Mouse (Mus musculus) brown adipose tissue, adult 24 weeks (tissue): ENCODE data around the gene Ankrd44. TPM values are rescaled to one million over a fixed set of nuclear protein-coding genes. Genes with fewer than 3 reads are reported as not detected.

ENCODE experiments used
- H3K27ac ChIP-seq: fragments of 200-500 bp; replicated peaks from 2 replicates; pipeline ENCODE4 v1.5.1; 2012; ENCODE audit warnings: low read depth, mild to moderate bottlenecking, low read length
- H3K4me1 ChIP-seq: fragments of 200-500 bp; 2 replicates; pipeline ENCODE4 v1.6.1; 2012; ENCODE audit warnings: low read length, mixed read lengths; ENCODE audit not compliant: control insufficient read depth, insufficient read depth, insufficient read length
- H3K4me3 ChIP-seq: fragments of 200-500 bp; 2 replicates; pipeline ENCODE4 v1.5.1; 2012; ENCODE audit warnings: low read depth, mild to moderate bottlenecking, low read length, moderate library complexity; ENCODE audit not compliant: insufficient read depth
- polyA plus RNA-seq: library from polyadenylated mRNA; stranded (reverse); fragments of >200 nt; gene quantifications from 2 replicates; pipeline ENCODE4 v1.2.4, GENCODE M21; 2012; ENCODE audit not compliant: missing spikeins, insufficient read depth, insufficient read length

Gene Ankrd44
- polyA plus RNA-seq, 1 experiment: 8.4 TPM

DNA sequence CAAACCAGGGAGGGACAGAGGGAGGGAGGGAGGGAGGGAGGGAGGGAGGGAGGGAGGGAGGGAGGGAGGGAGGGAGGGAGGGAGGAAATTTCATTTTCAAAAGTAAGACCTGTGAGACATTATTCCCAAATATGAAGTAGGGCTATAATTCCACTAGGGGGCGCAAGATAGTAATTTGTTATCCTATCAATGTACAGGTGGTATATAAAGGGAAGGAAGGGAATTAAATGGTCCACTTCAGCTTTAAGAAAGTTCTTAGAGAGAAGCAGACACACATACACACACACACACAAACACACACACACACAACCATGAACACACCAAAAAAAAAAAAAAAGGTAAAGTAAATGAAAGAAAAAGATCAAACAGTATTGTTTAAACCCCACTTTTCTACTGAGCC lies 93.4 kb downstream of the Ankrd44 start:
- H3K4me1 ChIP-seq: peaks cover 7% of the 10 kb centered on the region
- H3K4me3 ChIP-seq: no peak overlapping the region
- H3K27ac ChIP-seq: no peak overlapping the region

DNA sequence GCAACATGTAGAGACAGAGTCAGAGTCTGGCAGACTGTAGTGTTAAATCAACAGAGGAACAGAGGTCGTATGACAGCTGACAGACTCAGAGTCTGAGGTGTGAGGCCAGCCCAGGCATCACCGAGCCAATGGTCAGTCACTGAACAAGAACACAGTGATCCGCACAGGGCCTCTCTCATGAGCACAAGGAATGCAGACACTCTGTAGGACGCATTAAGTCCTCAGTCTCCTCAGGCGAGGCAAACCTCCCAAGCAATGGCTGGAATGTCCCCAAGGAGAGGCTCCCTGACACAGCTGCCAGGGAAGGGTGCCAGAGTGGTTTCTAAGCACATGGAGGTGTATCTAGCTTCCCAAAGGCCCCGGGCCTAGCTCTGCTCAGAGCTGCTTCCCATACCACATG lies 96.0 kb downstream of the Ankrd44 start:
- peaks cover 25% of the 10 kb centered on the region for H3K4me1 ChIP-seq
- H3K27ac ChIP-seq: no peak overlapping the region
- H3K4me3 ChIP-seq: no peak overlapping the region

DNA sequence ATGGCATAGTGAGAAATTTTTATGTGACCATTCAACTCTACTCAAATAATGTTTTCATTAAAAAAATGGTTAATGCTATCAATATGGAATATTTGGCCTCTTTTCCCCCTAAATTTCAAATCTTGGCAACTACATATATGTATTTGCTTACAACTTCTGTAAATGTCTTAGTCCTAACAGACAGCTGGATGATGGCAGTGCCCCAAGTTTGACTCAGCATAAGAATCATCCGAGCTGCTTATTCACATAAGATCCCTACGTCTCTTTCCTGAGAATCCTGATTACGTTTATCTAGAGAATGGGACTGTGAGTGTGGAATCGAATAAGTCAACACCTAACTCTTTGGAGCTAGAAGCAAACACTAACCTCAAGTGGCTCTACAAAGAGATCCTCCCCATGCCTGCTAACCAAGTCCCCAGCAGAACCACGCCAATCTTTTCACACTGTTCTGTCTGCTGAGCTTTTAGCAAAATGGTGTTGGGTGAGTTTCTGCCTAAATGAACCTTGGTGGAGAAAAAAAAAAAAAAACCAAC lies 96.4 kb downstream of the Ankrd44 start:
- Histone ChIP-seq H3K27ac (no peak overlapping the region), H3K4me1 (peaks cover 25% of the 10 kb centered on the region), H3K4me3 (no peak overlapping the region)

DNA sequence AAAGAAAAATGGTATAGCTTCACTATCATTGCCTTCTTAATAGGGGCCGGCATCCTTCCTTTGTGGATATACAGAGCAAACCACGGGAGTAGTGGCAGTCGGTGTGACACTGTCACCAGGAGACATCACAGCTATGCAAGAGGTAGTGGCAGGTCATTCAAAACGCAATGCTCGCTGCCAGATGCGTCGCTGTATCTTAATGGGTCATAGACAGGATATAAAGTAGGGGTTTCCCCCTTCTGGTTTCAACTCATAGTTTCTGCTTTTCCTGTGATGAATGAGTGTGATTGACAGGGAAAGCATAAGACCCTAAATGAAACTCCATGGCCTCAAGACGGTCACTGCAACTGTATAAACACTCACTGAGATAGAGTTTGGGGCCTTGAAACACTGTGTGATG lies 98.4 kb downstream of the Ankrd44 start:
- H3K4me1 ChIP-seq: peaks cover 25% of the 10 kb centered on the region
- no peak overlapping the region for H3K27ac ChIP-seq
- no peak overlapping the region for H3K4me3 ChIP-seq

DNA sequence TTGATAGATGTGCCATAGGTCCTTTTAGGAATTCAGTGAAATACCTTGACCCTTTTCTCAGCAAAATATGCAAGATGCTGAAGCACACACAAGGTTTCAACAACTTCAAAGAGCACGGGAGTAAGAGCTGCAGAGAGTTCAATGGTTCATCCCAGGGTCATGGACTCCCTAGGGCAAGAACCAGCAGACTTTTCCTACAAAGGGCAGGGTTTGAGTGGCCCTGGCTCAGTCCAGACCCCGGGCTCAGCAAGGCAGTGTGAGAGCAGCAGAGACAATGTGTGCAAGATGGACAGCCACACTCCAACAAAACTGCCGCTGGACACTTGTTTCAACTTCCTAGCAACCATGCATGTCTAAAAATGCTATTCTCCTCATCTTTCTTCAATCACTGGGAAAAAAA lies 98.8 kb downstream of the Ankrd44 start:
- Histone ChIP-seq H3K4me3 (no peak overlapping the region), H3K4me1 (peaks cover 25% of the 10 kb centered on the region), H3K27ac (peak overlapping the region; percentile 56; the same call in 1 of the 2 replicates)

DNA sequence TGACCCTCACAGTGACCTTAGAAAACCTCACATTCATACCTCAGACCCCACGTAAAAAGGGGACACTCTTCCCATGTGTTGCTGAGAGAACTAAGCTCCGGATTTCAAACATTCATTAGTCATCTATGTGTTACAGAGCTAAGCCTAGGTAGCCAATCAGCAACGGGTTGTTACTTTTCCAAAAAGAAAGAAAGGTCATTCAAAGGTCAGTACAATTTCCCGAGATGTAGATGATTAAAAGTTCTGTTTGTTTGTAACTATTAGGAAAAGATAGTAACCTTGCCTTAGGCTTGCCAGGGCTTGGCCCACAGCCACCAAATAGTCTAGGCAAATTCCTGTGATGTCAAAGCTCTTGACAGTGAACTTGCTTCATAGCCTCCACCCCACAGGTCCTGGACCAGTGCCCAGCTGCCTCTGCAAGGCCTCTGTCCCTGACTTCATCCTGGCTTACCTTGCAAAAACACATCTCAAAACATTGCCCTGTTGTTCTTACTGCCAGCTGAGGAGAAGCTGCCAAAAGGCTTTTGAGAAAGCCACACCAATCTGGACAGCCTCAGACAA lies 99.7 kb downstream of the Ankrd44 start:
- H3K27ac ChIP-seq: peak overlapping the region; percentile 56

DNA sequence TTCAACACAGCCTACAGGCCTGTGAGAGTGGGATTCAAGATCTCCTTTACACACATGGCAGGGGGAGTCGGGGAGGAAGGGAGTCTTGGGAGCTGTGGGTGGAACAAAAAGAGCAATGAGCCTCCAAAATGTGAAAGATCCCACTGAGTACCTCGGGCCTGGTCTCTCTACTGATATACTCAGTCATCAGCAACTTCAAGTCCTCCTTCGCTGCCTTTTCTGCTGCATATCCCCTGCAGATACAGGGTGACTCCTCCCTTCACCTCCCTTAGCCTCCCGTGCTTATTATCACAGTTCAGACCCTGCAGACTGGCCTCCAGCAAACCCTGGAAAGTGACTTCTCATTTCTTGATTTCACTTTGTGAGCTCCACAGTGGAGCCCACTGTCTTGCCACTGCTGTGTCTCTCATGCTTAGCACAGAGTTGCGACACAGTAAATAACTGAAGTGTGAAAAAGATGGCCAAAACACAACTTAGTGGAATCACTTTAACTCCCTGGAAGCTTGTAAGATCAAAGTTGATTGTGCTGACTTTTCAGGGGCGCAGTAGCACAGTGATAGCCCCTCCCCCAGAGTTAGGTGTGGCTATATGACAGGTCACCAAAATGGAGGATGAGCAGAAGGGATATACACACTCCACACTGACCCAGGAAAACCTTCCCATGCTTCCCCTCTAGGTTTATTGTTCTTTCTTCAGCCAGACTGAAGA lies 100.3 kb downstream of the Ankrd44 start:
- no peak overlapping the region for H3K4me3 ChIP-seq
- H3K27ac ChIP-seq: peak overlapping the region; percentile 53
- peaks cover 25% of the 10 kb centered on the region for H3K4me1 ChIP-seq

More for the DNA sequence above, 99.7 kb downstream of the Ankrd44 start:
- Histone ChIP-seq H3K4me3 (no peak overlapping the region), H3K4me1 (peaks cover 25% of the 10 kb centered on the region)

DNA sequence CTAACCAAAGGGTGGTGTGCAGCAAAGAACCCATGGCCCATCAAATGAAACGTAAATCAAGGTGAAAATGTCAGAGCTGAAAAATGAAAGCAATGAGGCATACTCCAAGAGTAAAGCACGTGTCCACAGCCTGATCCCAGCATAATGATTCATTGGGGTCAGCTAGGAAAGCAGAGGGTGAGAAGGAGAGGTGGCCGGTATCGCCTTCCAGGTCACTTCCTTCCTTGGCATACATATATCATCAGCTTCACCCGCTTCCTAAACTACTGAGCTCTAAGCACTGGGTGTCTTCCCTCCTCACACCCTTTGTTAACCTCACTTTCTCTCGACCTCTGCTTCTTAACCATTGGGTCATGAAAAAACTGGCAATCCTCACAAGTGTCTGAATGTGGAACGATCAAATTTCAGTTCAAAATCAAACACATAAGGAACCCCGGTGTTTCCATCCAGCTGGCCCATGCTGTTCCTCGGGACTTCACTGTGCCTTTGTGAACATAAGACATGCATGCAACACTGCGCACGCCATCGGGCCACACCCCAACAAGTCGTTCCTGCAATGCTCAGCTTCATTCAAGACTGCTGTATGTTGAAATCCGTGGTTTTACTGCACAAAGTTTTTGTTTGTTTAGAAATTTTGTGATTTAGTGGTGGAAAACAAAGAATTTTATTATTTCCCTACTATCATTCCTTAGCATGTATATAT lies 101.9 kb downstream of the Ankrd44 start:
- Histone ChIP-seq H3K4me3 (no peak overlapping the region), H3K27ac (no peak overlapping the region), H3K4me1 (peaks cover 20% of the 10 kb centered on the region)

DNA sequence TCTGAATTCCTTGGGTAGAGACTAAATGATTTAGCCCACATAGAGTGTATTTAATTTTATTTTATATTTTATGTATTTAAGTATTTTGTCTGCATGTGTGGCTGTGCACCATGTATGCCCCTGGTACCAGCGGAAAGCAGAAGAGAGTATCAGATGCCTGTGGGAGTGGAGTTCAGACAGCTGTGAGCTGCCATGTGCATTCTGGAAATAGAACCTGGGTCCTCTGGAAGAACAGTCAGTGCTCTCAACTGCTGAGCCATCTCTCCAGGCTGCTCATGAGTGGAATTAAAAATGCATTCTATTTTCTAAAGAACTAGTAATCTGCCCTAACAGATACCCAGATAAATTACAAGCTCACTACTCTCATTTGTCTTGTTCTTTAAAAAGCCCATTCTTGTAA lies 104.4 kb downstream of the Ankrd44 start:
- Histone ChIP-seq H3K4me3 (no peak overlapping the region), H3K27ac (no peak overlapping the region), H3K4me1 (peaks cover 9% of the 10 kb centered on the region; the same call in 1 of the 2 replicates)

DNA sequence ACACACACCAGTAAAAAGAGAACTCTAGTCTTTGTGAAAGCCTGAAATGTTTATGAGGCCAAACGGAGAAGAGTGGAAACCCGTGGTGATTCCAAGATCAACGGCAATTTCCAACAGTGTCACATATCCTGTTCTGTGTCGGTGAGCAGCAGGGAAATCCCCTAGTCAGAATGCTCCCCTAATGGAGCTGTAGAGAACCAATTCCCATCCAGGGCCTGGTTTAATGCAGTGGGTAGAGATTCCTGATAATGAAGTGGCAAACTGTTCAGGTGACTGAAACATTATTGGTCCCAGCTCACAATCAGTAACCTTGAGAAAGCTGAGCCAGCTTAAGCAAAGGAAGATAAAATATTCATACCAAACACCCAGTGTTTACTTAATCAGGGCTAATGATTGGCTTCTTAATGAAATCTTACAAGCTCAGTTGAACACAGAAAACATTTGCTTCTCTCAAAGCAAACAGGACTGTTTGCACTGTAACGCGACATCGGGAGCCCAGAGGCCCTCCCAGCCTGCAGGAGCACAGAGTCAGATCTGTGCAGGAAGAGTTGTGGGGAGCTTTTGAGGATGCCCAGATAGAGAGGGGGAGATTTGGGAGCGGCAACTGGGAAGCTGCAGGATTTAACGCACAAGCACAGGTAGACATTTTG lies 110.9 kb downstream of the Ankrd44 start:
- H3K4me1 ChIP-seq: 0 out of 2 replicates have a peak, but pooled peaks cover 2% of the 10 kb centered on the region
- H3K27ac ChIP-seq: no peak overlapping the region
- H3K4me3 ChIP-seq: no peak overlapping the region

DNA sequence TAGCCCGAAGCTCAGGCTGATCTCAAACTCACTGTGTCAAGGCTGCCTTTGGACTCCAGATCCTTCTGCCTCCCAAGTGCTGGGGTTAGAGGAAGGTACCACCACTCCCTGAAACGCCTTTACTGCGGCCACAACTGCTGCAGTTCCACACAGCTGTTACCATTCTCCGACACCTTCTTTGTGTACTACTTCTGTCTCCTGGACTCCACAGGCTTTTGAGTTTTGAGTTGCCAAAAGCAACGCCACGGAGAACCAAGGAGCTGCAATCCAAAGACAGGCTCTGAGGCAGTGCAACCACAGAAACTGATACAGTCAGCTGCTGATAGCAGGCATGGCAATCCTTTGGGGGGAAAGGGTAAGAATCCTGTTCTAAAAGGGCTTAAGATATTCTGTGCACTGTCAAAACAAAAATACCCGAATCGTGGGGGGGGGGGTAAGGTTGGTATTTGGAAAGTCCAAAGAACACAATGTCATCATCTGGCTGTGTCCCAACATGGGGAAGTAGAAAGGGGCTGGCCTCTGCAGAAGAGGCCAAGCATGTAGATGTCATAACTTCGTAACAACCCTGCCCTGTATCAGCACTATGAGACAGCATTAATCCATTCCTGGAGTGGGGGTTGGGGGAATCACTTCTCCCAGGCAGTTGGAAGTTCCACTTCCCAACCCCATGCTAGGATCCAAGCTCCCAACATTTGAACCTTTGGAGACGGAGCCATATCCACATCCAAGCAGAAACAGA lies 116.2 kb downstream of the Ankrd44 start:
- Histone ChIP-seq H3K27ac (no peak overlapping the region), H3K4me1 (peaks cover 15% of the 10 kb centered on the region), H3K4me3 (no peak overlapping the region)

DNA sequence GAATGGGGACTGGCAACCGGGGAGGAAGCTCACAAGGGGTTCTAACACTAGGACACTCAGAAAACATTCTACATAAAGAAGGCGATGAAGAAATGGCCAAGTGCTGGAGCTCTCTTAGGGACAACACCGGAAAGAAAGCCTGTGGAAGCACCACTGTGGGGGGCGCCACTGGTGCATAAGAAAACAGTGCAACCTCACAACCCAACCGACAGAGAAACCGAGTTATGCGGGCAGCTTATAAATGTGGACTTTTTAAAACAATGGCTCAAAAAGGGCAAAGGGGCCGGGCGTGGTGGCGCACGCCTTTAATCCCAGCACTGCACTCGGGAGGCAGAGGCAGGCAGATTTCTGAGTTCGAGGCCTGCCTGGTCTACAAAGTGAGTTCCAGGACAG lies 117.1 kb downstream of the Ankrd44 start:
- peaks cover 15% of the 10 kb centered on the region for H3K4me1 ChIP-seq
- H3K4me3 ChIP-seq: no peak overlapping the region
- no peak overlapping the region for H3K27ac ChIP-seq

DNA sequence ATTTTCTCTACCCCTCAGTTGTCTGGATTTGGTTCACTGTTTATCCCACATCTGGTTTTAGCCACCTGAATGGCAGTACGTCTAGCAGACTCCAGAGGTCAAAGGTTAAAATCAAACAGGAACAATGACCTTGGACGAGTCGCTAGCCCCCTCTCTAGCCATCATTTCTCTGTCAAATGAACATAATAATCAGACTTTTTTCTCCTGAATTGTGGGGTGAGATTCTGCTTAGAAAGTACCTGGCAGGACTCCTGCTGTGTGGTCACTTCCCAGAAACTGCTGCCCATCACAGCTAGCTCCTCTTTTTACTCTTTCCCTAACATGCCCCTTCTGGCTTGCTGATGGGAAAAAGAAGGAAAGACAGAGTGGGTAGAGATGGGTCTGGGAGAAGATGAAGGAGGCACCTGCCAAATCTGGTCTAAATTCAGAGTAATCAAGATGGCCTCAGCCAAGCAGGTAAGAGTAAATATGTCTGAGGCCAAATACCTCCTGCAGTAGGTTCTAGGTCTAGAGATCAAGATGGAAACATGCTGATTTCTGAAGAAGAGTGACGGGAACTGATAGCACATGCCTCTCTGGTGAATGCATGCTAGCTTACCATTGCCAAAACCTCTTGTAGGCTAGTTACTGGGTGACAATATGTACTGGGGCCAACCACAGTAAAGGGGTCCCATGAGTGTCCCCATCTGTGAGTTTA lies 117.6 kb downstream of the Ankrd44 start:
- Histone ChIP-seq H3K27ac (no peak overlapping the region), H3K4me1 (peaks cover 19% of the 10 kb centered on the region), H3K4me3 (no peak overlapping the region)

DNA sequence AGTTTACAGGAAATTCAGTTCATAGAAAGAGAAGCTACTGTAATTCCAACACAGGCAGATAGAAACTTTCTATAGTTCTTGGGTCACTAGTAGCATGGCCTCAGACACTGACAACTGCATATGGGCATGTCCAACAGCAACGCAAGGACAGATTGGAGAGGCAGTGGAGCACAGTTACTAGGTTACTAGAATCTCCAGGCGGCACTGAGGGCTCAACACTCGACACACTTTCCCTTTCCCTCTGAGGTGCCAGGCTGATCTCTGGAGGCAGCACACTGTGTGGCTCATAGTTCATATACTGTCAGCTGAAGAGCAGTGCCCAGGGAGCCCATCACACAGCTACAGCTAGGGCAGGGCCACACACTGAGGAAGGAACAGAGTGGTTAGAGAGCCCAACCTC lies 118.4 kb downstream of the Ankrd44 start:
- Histone ChIP-seq H3K4me3 (no peak overlapping the region), H3K27ac (no peak overlapping the region), H3K4me1 (peaks cover 20% of the 10 kb centered on the region)
